Mouse (Mus musculus): ENCODE measurements at regions not wholly inside any gene's neighbourhood (a gene's known extent, or its start where the extent isn't known, plus 50 kb on each side); places are given as distances from the start of the nearest gene placed in this dataset.
A peak's percentile ranks its signal among the peaks of the same experiment; 100 is the strongest.

DNA sequence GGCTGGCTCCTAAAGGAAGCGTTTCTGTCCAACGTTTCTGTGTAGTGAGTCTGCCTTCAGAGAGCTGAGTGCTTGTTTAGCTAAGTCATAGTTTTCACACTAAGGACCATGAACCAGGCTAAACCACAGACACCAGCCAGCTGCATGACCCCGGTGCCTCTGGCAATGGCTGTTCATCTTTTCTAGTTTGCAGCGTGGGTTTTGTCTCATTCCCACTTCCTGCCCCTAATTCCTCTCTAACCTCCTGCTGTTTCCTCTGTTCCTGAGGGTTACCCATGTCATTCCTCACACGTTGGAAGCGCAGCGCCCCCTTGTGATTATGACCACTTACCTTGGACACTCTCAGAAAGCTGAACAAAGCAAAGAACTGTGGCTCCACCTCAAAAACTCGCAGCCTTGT, 560.1 kb upstream of the Gm19410 start:
- H3K4me2 ChIP-seq, result no peak overlapping the region; the same call in 1 of the 2 replicates
- WGBS, result 14% methylated on average over 8 of the region's 8 CpGs

DNA sequence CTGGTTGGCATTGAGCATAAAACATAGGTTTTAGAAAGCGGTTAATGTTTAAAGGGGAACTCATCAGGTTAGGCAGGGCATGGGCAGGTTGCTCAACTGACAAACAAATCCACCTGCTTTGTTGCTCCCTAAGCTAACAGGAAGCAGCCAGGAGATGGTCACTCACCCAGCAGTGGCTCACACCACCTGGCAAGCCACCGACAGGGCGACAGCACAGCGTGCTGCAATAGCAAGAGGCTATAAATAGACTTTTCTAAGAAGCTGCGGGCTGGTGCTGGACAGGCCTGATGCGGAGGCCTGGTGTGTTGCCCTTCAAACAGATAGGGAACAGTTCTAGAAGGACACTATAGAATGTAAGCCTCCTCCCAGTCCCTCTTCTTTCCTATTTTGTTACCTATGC, 559.3 kb upstream of the Gm19410 start:
- DNase-seq (ENCODE audit: low spot score, missing footprints) (no peak), ATAC-seq (ENCODE audit: low FRiP score) (no peak)
- H3K27me3 ChIP-seq (ENCODE audit: control insufficient read depth, insufficient read depth, low read length), result no peaks in the 10 kb centered on the region
- H3K4me1 ChIP-seq (ENCODE audit: control insufficient read depth, insufficient read depth, low read length), result peaks cover 3% of the 10 kb centered on the region; the same call in 1 of the 2 replicates
- no peak overlapping the region for H3K9ac ChIP-seq (ENCODE audit: low read length)
- no peak overlapping the region for H3K4me2 ChIP-seq
- no peak overlapping the region for H3K4me3 ChIP-seq (ENCODE audit: low read depth, low read length)
- H3K9me3 ChIP-seq (ENCODE audit: control insufficient read depth, low read length), result no peaks in the 10 kb centered on the region
- H3K27ac ChIP-seq (ENCODE audit: low read depth, low read length), result no peak overlapping the region
- WGBS, result 61% methylated on average over 6 of the region's 6 CpGs
- no peaks in the 10 kb centered on the region for H3K36me3 ChIP-seq (ENCODE audit: control insufficient read depth, insufficient read depth, low read length)

More for the DNA sequence above, 560.1 kb upstream of the Gm19410 start:
- DNase-seq (ENCODE audit: low spot score, missing footprints) (peak; percentile 91), ATAC-seq (ENCODE audit: low FRiP score) (no peak)
- H3K36me3 ChIP-seq (ENCODE audit: control insufficient read depth, insufficient read depth, low read length), result no peaks in the 10 kb centered on the region
- H3K9me3 ChIP-seq (ENCODE audit: control insufficient read depth, low read length), result no peaks in the 10 kb centered on the region
- no peaks in the 10 kb centered on the region for H3K27me3 ChIP-seq (ENCODE audit: control insufficient read depth, insufficient read depth, low read length)
- peaks cover 3% of the 10 kb centered on the region; the same call in 1 of the 2 replicates for H3K4me1 ChIP-seq (ENCODE audit: control insufficient read depth, insufficient read depth, low read length)
- no peak overlapping the region for H3K4me3 ChIP-seq (ENCODE audit: low read depth, low read length)
- H3K27ac ChIP-seq (ENCODE audit: low read depth, low read length), result no peak overlapping the region
- no peak overlapping the region for H3K9ac ChIP-seq (ENCODE audit: low read length)

DNA sequence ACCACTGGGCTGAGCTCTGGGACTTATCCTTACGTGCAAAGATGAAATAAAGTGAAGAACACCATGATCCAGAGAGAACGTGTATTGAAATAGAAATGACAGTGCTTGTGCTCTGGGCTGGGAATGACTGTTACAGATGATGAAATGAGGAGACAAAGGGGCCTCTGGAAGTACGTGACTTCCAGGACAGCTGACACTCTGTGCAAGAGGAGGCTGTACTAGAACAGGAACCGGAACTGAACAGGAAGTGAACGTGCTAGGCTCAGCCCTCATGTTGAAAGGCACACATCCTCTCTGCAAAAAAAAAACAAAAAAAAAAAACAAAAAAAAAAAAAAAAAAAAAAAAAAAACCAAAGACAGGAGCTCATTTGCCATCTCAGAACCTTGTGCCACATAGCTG, 557.2 kb upstream of the Gm19410 start:
- Histone ChIP-seq H3K9ac (ENCODE audit: low read length) (no peak overlapping the region), H3K36me3 (ENCODE audit: control insufficient read depth, insufficient read depth, low read length) (no peaks in the 10 kb centered on the region), H3K27me3 (ENCODE audit: control insufficient read depth, insufficient read depth, low read length) (no peaks in the 10 kb centered on the region), H3K4me1 (ENCODE audit: control insufficient read depth, insufficient read depth, low read length) (peaks cover 3% of the 10 kb centered on the region; the same call in 1 of the 2 replicates), H3K27ac (ENCODE audit: low read depth, low read length) (no peak overlapping the region), H3K4me2 (no peak overlapping the region), H3K9me3 (ENCODE audit: control insufficient read depth, low read length) (no peaks in the 10 kb centered on the region), H3K4me3 (ENCODE audit: low read depth, low read length) (no peak overlapping the region)
- 87% methylated on average over 5 of the region's 5 CpGs for WGBS
- ATAC-seq (ENCODE audit: low FRiP score), result no peak
- no peak for DNase-seq (ENCODE audit: low spot score, missing footprints)

DNA sequence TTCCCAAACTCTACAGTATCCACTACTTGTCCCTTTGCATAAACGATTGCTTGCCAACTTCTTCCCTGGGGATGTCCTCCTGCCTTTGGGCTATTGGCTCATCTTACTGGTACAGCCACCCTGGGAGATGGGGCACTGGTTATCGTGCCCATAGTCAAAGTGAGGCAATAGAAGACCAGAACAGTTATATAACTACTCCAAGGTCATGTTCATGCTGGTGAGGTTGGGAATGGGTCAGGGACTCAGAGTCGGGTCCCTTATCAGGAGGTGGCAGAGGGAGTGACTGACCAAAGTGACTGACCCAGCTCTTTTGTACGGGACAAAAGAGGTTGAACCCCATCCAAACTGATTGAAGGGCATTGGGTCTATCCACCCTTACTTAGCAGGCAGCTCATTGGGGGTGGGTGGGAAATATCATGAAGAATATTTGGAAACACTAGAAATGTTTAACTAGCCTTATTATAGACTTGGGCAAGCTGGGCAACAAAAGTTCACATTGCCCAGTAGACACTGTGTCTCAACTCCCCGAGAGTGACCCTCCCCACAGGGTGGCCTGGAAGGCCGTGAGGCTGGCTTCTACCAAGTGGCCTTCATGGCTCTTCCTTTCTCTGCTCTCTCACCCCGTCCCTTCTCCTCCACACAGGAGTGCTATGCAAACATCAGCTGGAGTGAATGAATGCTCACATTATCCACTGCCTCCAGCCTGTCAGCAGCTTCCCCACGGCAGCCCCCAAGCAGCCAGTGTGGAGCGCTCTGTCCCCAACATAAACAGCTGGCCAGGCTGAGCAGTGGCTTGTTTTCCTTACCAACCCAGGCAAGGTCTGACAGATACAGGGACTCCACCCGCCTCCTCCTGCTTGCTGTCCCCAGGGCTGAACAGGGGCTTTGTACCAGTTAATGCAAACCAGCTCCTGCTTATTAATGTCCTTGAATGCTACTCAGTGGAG, 553.8 kb upstream of the Gm19410 start:
- DNase-seq (ENCODE audit: low spot score, missing footprints), result no peak
- no peaks in the 10 kb centered on the region for H3K27me3 ChIP-seq (ENCODE audit: control insufficient read depth, insufficient read depth, low read length)
- H3K9ac ChIP-seq (ENCODE audit: low read length), result no peak overlapping the region
- H3K4me3 ChIP-seq (ENCODE audit: low read depth, low read length), result no peak overlapping the region
- 67% methylated on average over 10 of the region's 10 CpGs for WGBS
- no peak overlapping the region for H3K27ac ChIP-seq (ENCODE audit: low read depth, low read length)
- H3K4me1 ChIP-seq (ENCODE audit: control insufficient read depth, insufficient read depth, low read length), result no peaks in the 10 kb centered on the region; the same call in 1 of the 2 replicates
- H3K4me2 ChIP-seq, result no peak overlapping the region
- no peaks in the 10 kb centered on the region for H3K9me3 ChIP-seq (ENCODE audit: control insufficient read depth, low read length)
- ATAC-seq (ENCODE audit: low FRiP score), result no peak
- no peaks in the 10 kb centered on the region for H3K36me3 ChIP-seq (ENCODE audit: control insufficient read depth, insufficient read depth, low read length)

DNA sequence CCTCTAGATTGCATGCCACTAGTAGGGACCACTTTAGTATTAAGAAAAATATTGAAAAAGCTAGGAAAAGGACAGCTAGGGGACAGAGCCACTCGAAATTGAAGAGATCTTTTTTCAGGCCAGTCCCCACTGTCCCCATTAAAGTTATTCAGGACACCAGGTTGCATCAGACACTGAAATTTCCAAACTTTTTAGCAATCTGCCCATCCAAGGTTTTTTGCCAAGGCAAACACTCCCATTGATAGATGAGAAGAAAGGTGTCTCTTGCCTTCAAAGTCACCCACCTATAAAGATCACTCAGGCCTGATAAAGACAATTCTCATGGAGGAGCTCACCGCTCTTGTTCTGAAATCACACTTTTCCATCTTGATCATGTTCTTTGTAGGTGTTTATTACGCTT, 552.1 kb upstream of the Gm19410 start:
- no peak overlapping the region for H3K4me3 ChIP-seq (ENCODE audit: low read depth, low read length)
- H3K9ac ChIP-seq (ENCODE audit: low read length), result no peak overlapping the region
- 80% methylated on average over 3 of the region's 3 CpGs for WGBS
- no peaks in the 10 kb centered on the region for H3K27me3 ChIP-seq (ENCODE audit: control insufficient read depth, insufficient read depth, low read length)
- H3K27ac ChIP-seq (ENCODE audit: low read depth, low read length), result no peak overlapping the region
- H3K4me1 ChIP-seq (ENCODE audit: control insufficient read depth, insufficient read depth, low read length), result no peaks in the 10 kb centered on the region
- H3K9me3 ChIP-seq (ENCODE audit: control insufficient read depth, low read length), result no peaks in the 10 kb centered on the region
- H3K4me2 ChIP-seq, result no peak overlapping the region
- no peaks in the 10 kb centered on the region for H3K36me3 ChIP-seq (ENCODE audit: control insufficient read depth, insufficient read depth, low read length)
- ATAC-seq (ENCODE audit: low FRiP score), result no peak
- no peak for DNase-seq (ENCODE audit: low spot score, missing footprints)

DNA sequence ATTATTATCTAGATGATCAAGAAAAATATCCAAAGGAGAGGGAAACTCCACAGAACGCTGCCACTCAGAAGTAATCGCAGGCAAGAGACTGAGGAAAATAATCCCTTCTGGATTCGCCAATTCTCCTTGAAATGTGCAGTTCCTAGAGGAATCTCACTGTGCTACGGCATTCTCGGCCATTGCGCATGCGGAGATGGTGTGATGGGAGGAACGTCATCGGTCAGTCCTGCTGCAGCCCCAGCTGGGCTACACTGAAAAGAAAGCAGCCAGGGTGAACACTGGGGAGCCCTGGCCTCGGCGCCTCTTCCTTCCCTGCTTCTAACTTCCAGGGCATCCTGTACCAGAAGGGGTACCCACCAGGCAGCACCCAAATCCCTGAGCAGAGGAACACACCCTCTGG, 548.0 kb upstream of the Gm19410 start:
- DNase-seq (ENCODE audit: low spot score, missing footprints) (no peak), ATAC-seq (ENCODE audit: low FRiP score) (no peak)
- no peaks in the 10 kb centered on the region for H3K4me1 ChIP-seq (ENCODE audit: control insufficient read depth, insufficient read depth, low read length)
- H3K4me2 ChIP-seq, result no peak overlapping the region
- H3K36me3 ChIP-seq (ENCODE audit: control insufficient read depth, insufficient read depth, low read length), result no peaks in the 10 kb centered on the region
- H3K27ac ChIP-seq (ENCODE audit: low read depth, low read length), result no peak overlapping the region
- H3K4me3 ChIP-seq (ENCODE audit: low read depth, low read length), result no peak overlapping the region
- H3K27me3 ChIP-seq (ENCODE audit: control insufficient read depth, insufficient read depth, low read length), result no peaks in the 10 kb centered on the region
- no peak overlapping the region for H3K9ac ChIP-seq (ENCODE audit: low read length)
- WGBS, result 84% methylated on average over 11 of the region's 11 CpGs
- H3K9me3 ChIP-seq (ENCODE audit: control insufficient read depth, low read length), result no peaks in the 10 kb centered on the region

DNA sequence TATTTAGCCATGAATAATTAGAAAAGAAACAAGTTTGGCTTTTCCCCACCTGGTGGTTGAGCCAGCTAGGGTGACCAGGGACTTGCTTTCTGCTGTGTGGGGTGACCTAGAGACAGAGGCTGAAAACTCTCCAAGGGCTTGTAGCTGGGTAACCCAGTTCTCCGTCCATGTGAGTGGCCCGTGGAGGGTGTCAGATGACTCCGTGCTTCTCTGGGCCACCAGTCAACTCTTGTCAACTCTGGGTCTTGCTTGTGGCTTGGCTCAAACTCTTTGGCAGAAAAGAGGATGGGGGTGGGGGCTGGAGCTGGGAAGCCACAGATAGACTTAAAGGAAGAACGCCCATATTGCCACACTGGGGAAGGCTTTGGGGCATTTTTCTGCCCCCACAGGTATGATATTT, 547.3 kb upstream of the Gm19410 start:
- no peaks in the 10 kb centered on the region for H3K27me3 ChIP-seq (ENCODE audit: control insufficient read depth, insufficient read depth, low read length)
- WGBS, result 84% methylated on average over 4 of the region's 4 CpGs
- H3K4me1 ChIP-seq (ENCODE audit: control insufficient read depth, insufficient read depth, low read length), result no peaks in the 10 kb centered on the region
- DNase-seq (ENCODE audit: low spot score, missing footprints) (no peak), ATAC-seq (ENCODE audit: low FRiP score) (no peak)
- no peak overlapping the region for H3K4me2 ChIP-seq
- H3K27ac ChIP-seq (ENCODE audit: low read depth, low read length), result no peak overlapping the region
- no peak overlapping the region for H3K4me3 ChIP-seq (ENCODE audit: low read depth, low read length)
- no peaks in the 10 kb centered on the region for H3K36me3 ChIP-seq (ENCODE audit: control insufficient read depth, insufficient read depth, low read length)
- no peak overlapping the region for H3K9ac ChIP-seq (ENCODE audit: low read length)
- no peaks in the 10 kb centered on the region for H3K9me3 ChIP-seq (ENCODE audit: control insufficient read depth, low read length)

DNA sequence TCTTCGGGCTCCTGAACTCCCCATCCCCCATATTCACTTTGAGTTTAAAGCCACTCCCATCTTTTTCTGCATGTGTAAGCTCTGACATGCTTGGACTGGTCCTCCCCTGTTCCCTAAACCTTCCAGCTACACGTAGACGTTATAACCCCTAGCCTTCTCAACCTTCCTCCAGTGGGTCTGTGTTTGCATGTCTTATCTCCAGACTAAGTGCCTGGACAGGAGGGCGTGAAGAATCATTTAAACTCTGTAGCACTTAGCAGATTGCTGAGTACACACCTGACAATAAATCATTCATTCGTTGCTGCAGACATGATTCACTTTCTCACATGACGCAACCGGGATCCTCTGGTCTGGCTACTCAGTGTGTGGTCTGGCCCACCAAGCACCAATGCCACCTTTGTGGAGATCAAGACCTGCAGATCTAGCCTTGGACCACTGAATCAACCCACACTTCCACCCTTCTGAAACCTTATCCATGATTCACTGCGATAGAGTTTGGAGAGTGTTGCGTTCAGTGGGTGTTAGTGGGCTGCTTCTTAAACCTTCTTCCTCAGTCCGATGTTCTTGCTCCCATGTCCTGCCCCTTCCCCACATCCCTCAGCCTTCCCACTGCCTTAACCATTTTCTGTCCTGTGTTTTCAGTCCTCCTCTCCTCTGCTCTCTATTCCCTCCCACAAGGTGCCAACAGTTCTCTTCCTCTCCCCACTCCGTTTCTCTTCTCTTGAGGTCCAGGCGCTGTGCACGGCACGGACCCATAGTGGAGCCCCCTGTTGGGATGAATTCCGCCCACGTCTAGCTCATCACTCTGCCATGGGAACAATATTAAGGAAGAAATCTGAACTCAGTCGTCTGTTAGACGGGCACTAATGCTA, 541.3 kb upstream of the Gm19410 start:
- DNase-seq (ENCODE audit: low spot score, missing footprints) (no peak), ATAC-seq (ENCODE audit: low FRiP score) (no peak)
- Histone ChIP-seq H3K9me3 (ENCODE audit: control insufficient read depth, low read length) (no peaks in the 10 kb centered on the region), H3K4me3 (ENCODE audit: low read depth, low read length) (no peak overlapping the region), H3K36me3 (ENCODE audit: control insufficient read depth, insufficient read depth, low read length) (no peaks in the 10 kb centered on the region), H3K4me2 (no peak overlapping the region), H3K27ac (ENCODE audit: low read depth, low read length) (no peak overlapping the region), H3K9ac (ENCODE audit: low read length) (no peak overlapping the region), H3K4me1 (ENCODE audit: control insufficient read depth, insufficient read depth, low read length) (no peaks in the 10 kb centered on the region), H3K27me3 (ENCODE audit: control insufficient read depth, insufficient read depth, low read length) (no peaks in the 10 kb centered on the region)
- WGBS, result 88% methylated on average over 18 of the region's 18 CpGs

DNA sequence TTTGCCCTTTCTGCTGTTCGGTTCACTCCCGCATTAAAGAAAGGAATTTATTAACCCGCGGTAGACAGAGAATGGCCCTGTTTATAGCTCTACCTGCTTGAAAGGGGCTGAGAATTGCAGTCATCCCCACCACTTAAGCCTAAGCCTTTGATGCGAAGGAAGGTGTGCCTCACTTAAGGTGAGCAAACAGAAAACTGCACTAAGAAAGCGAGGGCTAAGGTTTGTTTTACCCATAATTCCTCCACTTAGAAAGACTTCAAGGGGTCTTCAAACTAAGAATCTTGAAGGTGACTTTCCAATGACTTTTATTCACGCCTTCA, 540.7 kb upstream of the Gm19410 start:
- no peak overlapping the region for H3K9ac ChIP-seq (ENCODE audit: low read length)
- WGBS, result 89% methylated on average over 7 of the region's 7 CpGs
- no peaks in the 10 kb centered on the region for H3K27me3 ChIP-seq (ENCODE audit: control insufficient read depth, insufficient read depth, low read length)

More for the DNA sequence above, 540.7 kb upstream of the Gm19410 start:
- no peak overlapping the region for H3K4me2 ChIP-seq
- H3K4me3 ChIP-seq (ENCODE audit: low read depth, low read length), result no peak overlapping the region
- no peaks in the 10 kb centered on the region for H3K4me1 ChIP-seq (ENCODE audit: control insufficient read depth, insufficient read depth, low read length)
- H3K27ac ChIP-seq (ENCODE audit: low read depth, low read length), result no peak overlapping the region
- DNase-seq (ENCODE audit: low spot score, missing footprints), result no peak
- no peaks in the 10 kb centered on the region for H3K9me3 ChIP-seq (ENCODE audit: control insufficient read depth, low read length)
- ATAC-seq (ENCODE audit: low FRiP score), result no peak
- no peaks in the 10 kb centered on the region for H3K36me3 ChIP-seq (ENCODE audit: control insufficient read depth, insufficient read depth, low read length)

Data from midbrain, embryonic 11.5 days (tissue).